Mouse (Mus musculus) left cerebral cortex, adult 11 months (tissue): Measurements from ENCODE around the gene Zfp507.
A peak's percentile ranks its signal among the peaks of the same experiment; 100 is the strongest.

ENCODE experiments used
- DNase-seq: peaks from one replicate; pipeline ENCODE4 v3.0.0; 2022; ENCODE audit warnings: low spot score

The Zfp507 gene

DNA sequence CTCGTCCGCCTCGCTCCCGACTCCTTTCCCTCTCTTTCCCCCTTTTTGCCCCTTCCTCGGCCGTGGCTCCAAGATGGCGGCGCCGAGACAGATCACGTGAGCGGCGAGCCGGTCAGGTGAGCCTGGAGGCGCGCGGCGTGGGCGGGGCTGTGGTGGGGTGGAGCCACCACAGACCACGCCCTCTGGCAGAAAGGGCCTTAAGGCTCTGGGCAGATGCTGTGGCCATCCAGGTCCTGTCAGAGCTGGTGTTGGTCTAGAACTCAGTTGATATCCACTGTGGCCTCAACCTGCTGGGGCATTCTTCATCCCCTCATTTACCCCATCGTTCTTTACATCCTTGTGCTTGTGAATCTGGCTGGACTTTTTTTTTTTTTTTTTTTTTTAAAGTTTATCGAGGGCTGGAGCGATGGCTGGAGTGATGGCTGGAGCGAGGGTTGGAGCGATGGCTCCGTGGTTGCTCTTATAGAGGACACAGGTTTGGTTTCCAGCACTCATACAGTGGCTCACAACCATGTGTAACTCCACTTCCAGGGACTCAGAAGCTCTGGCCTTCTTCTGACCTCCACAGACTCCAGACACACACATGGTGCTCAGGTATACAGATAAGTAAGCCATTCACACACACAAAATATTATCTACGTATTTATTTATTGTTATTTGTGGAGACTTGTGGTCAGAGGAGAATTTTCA is at the start of gene Zfp507:
TSS of gene Zfp507 (minus strand) at position 98 of the 690 bp plus-strand sequence.
- peak; percentile 77 for DNase-seq

DNA sequence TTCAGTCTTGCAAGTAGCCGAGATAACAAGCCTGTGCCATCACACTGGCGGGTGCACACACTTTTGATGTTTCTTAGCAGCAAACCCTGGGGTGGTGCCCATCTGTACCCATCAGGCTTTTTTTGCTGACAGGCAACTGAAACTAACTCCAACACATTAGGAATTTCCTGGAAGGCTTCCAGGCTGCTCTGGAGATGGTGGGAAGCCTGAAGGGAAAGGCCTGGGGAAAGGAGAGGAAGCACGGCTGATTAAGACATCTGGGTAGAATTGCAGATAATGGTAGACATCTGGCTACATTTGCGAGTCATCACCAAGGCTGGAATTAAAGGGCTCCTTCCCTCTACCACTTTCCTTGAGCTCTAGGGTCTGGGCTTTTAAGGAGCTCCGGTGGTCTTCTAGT is 47.6 kb upstream of the Zfp507 start:
- DNase-seq, result no peak

DNA sequence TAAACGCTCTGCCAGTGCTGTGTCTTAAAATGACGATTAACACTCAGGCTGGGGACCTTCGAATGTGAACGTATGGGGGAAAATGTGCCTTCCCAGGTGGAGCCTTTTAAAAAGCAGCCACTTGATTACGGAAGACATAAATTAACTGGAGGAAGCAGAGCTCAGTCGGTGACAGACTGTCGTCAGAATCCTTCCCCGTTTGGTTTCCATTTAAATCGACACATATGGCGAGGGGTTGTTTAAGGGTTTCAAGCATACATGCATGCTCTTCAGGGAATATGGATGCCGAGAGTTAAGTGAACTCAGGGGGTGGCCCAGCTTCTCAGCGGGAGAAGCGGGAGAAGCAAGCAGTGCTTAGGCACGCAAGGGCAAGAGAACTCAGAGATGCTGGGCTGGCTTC is 45.7 kb upstream of the Zfp507 start:
- DNase-seq, result no peak

- no peak for DNase-seq
Measured at GRCm38 (mm10) chr7:35840504-35840903, 37.7 kb upstream of the Zfp507 start.

DNA sequence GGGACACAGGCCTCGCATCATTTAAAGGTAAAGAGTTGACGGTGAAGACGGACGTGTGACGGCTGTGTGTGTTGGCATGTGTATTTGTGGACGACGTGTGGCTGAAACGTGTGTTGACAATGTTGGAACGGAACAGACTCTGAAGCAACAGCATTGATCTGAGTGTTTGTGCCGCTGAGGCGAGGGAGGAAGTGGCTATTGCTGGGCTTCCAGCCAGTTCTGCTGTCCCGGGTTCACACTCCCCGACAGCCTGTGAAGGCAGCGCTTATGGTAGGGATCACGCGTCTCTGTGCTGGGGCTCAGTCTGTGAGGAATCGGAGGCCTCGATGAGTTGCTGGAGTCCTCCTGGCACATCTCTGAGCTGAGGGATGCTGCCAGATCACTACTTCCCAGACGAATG is 34.0 kb upstream of the Zfp507 start:
- no peak for DNase-seq

DNA sequence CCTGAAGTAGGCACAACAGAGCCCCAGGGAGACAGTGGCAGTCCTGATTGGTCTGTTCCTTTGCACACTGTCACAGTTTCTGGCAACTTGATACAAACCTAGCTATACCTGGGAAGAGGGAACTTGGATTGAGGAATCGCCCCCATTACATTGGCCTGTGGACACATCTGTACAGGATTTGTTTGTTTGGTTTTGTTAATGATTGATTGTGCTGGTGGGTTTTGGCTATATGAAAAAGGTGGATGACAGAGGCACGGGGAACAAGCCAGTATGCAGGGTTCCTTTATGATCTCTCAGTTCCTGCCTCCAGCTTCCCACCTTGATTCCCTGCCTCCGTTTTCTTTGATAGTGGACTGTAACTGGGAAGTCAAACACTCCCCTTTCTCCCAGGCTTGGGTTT is 33.6 kb upstream of the Zfp507 start:
- no peak for DNase-seq

GRCm38 (mm10) chr7:35830119-35830518 is 27.3 kb upstream of the Zfp507 start:
- no peak for DNase-seq

DNA sequence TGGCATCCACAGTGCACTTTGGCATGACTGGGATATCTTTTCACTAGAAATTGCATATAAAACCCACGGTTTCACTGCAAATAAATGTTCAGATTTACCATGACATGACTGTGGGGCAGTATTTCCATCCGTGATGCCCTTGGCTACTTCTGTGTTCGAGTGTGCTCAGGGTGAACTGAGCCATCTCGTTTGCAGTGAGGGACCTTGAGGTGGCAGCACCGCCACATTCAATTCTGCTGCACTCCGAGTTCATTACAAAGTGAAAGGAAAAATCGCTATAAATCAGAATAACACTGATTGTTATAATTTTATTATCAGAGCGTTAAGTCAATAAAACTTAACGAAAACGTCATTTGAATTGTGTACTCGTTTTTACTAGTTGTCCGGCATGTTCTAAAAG is 21.1 kb upstream of the Zfp507 start:
- DNase-seq, result no peak

GRCm38 (mm10) chr7:35822320-35822719 is 19.5 kb upstream of the Zfp507 start:
- no peak for DNase-seq

DNA sequence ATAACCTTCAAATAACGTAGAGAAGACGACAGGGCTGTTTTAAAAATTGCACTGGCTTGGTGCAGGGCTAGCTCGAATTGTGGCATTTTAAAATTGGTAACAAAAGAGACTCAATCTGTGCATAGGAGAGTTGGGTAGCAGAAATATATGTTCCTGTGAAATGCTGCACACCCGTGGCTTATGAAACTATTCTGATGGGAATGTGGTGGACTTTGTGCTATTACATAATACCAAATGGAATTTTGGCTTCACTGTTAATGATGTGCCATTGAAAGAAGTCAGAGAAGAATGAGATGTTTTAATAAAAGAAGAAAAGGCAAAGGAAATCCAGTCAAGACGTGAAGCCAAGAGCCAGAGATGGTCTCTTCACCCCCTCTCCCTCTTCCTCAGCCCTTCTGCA is 18.6 kb upstream of the Zfp507 start:
- no peak for DNase-seq

- no peak for DNase-seq
Measured at GRCm38 (mm10) chr7:35819486-35819885, 16.7 kb upstream of the Zfp507 start.

- DNase-seq, result no peak
Measured at GRCm38 (mm10) chr7:35814759-35815551, 12.2 kb upstream of the Zfp507 start.

GRCm38 (mm10) chr7:35813306-35813705 is 10.5 kb upstream of the Zfp507 start:
- DNase-seq, result no peak

GRCm38 (mm10) chr7:35810736-35811135 is 7.9 kb upstream of the Zfp507 start:
- DNase-seq, result no peak

GRCm38 (mm10) chr7:35804206-35804605 is 1.4 kb upstream of the Zfp507 start:
- no peak for DNase-seq

- no peak for DNase-seq
Measured at GRCm38 (mm10) chr7:35802201-35802905, 450 bp downstream of the Zfp507 start.

GRCm38 (mm10) chr7:35796123-35796522 is 6.7 kb downstream of the Zfp507 start:
- no peak for DNase-seq

DNA sequence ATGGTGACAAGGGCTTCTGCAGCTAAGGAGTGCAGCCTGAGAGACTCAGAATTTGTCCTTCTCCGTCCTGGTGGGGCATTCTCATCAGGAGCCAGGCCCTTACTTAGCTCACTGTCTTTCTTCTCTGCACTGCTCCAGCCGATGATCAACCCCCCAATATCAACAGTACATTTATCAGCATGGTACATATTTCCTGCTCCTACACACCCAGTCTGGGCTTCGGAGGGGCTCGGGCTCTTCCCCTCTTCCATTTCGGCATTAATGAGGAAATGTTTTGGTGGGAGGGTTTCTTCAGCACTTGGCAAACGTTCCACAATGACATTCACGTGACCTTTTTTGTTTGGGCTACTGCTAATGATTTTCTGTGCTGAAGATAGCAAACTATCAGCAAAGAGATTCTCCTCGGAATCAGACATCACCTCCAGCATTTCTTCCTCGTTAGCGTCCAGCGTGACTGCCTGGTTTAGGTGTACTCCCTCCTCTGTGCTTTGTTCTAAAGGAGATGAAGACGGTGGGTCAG is 8.6 kb downstream of the Zfp507 start:
- no peak for DNase-seq

DNA sequence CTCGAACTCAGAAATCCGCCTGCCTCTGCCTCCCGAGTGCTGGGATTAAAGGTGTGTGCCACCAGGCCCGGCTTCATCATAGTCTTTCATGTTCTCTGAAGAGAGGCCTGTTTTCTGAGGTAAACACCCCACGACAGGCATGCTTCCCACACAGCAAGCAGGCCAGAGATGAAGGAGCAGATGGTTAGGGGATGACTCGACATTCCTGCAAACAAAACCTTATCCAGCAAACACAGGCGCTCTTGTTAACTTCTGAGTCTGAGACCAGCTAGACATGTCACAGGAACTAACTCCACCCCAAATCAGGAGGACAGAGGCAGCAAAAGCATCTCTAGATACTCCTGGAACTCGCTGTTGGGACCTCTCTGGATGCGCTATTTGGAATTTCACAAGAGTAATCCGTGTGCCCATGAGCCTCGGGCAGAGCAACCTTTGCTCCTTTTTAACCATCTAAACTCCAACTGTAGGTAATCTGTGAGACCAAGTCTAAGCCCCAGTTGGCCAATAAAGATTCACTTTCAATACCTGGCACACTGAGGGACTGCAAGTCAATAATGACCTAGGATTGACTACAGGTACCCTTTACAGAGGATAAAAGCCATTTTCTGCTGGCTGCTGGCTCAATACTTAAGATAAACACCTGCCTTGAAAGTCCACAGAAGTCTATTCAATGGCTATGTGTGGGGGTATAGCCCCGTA is 10.5 kb downstream of the Zfp507 start:
- no peak for DNase-seq

DNA sequence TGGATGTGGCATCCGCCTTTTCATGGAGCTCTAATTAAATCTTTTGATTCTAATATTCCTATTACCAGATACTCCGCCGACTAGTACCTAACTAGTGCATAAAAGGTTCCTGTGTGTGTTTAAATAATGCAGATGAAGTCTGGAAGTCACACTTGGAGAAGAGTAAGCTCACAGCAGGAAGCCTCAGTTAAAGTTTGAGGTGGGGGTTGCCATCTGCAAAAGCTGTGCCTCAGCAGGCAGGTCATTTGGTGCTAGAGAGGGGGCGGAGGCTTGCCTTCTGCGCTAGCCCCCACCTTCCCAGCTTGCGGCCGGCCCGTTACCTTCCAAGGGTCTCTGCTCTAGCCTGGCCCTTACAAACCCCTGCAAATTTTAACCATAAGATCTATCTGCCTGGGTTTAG is 11.9 kb downstream of the Zfp507 start:
- no peak for DNase-seq

- DNase-seq, result no peak
Measured at GRCm38 (mm10) chr7:35790201-35790600, 12.6 kb downstream of the Zfp507 start.

- no peak for DNase-seq
Measured at GRCm38 (mm10) chr7:35785579-35785978, 17.2 kb downstream of the Zfp507 start.
